Mouse (Mus musculus): ENCODE measurements around the gene Iqschfp.

Gene Iqschfp

DNA sequence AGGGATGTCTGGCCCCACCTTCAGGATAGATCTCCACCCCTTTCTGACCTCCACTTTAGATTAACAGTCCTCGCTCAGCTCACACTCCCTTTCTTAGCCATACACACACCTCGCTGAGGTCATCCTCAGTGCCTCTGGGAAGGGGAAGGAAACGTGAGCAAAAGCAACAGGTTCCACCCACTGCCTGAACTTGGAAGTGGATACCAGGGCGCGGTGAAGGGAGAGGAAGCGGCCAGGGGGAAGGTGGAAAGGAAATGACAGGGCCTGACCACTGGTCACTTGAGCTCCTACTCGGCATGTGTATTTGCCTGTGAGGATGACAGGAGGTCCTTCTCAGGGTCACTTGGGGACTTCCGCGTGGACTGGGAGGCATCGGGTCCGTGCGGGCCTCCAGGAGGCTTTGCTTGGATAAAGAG, 601.1 kb downstream of the Iqschfp start:
- in situ Hi-C loops (cut with MboI): no loop called here

DNA sequence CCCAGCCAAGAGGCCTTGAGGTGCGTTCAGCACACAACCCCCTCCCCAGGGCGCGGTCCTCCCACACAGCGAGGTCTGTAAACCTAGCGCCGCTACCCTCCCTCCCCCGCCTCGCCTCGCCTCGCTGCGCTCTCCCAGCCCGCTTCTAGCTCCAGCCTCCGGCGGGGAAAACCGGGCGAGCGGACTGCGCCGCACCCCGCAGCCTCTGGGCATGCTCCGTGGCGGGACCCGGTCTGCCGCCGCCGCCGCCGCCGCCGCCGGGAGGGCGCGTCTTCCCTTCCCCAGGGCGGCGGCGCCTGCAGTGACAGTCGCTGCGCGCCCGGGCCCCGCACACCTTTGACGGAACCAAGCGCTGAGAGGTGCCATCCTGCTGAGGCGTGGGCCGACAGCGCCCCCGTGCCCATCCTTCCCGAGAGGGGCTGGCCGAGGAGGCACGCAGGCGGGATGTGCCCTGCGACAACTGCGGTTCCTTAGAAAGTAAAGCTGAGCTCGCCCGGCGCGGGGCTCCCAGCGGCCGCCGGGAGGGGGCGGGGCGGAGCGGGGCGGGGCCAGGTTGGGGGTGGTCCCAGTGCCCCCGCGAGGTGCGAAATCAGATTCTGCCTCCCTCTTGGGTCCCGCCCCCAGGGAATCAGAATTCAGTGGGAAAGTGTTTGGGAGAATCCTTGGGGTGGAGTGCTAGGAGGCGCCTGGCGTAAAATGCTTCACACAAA, 601.7 kb downstream of the Iqschfp start:
- in situ Hi-C loops (cut with MboI): no loop called here

DNA sequence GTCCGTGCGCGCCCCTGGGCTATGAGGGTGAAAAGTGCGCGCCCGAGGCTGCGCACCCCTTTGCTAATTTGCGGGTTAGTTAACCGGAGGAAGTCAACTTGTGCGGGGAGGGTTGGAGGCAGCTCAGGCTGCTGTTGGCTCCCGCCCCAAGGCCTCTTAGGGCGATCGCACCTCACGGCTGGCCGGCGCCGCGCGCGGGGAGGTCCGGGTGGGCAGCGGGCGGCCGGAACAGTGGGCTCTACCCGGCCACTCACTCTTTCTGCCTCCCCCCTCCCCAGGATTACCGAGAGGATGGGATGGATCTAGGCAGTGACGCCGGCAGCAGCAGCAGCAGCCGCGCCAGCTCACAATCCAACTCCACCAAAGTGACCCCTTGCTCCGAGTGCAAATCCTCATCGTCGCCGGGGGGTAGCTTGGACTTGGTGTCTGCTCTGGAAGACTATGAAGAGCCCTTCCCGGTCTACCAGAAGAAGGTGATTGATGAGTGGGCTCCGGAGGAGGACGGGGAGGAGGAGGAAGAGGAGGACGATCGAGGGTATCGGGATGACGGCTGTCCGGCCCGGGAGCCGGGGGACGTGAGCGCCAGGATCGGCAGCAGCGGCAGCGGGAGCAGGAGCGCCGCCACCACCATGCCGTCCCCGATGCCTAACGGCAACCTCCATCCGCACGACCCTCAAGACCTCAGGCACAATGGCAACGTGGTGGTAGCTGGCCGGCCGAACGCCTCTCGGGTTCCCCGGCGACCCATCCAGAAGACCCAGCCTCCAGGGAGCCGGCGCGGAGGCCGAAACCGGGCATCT, 602.5 kb downstream of the Iqschfp start:
- in situ Hi-C loops (cut with MboI): no loop called here

DNA sequence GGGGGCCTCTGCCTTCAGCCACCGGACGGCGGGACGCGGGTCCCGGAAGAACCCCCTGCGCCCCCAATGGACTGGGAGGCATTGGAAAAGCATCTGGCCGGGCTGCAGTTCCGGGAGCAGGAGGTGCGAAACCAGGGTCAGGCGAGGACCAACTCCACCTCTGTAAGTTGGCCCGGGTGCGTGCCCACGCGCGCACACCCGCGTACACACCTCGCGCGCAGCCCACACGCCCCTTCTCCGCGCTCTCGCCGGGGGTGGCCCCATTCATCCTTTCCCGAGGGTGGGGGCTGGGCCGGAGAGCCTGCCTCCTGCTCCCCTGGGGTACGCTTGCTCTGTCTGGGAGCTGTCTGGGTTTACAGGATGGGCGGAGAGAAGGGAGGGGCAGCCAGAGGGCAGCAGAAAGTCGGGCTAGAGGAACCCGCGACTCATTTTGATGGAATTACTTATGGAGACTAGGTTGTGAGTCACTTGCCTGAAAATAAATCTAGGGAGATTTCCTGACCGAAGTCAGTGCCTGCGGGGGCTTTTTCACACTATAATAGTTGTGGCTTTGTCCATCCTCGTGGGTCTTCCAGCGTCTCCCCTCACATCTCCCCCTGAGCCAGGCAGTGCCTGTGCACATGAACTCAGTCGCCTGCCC, 603.2 kb downstream of the Iqschfp start:
- in situ Hi-C loops (cut with MboI): no loop called here

DNA sequence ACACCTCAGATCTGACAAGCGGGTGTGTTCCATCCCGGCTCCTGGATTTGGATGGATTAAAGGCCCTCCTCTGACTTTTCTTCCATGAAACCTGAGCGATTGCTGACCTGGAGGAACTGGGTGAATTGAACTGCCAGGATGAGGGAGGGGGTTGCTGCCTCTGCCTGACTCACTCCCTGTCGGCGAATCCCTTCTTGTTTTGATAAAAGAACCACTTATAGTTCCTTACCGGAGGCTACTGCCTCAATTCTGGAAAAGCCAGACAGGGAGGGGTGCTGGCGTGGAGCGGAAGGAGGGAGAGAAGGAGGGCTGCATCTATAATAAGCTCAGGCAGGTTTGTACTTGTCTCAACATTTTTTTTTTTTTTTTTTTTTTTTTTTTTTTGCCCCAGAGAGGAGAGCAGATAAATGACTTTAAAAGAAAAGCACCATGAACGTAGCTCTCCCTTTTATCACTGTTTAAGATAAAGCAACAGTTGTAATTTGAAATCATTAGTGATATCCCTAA, 603.8 kb downstream of the Iqschfp start:
- in situ Hi-C loops (cut with MboI): no loop called here

DNA sequence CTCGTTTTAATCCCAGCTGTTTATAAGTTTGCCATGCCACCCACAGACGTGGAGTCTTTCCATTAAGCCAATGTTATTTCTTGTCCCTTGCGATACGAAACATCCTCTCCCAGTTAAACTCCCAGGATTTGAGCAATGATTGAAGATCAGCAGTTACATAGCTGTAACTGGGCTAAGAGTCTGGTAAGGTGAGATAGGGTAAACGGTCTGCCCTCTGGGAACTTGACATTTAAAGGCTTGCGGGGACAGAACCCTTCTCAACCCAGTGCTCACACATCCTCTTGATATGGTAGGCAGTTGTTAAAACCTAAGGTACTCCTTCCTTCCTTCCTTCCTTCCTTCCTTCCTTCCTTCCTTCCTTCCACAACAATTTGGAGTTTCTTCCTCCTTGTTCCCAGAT, 604.5 kb downstream of the Iqschfp start:
- in situ Hi-C loops (cut with MboI): no loop called here

DNA sequence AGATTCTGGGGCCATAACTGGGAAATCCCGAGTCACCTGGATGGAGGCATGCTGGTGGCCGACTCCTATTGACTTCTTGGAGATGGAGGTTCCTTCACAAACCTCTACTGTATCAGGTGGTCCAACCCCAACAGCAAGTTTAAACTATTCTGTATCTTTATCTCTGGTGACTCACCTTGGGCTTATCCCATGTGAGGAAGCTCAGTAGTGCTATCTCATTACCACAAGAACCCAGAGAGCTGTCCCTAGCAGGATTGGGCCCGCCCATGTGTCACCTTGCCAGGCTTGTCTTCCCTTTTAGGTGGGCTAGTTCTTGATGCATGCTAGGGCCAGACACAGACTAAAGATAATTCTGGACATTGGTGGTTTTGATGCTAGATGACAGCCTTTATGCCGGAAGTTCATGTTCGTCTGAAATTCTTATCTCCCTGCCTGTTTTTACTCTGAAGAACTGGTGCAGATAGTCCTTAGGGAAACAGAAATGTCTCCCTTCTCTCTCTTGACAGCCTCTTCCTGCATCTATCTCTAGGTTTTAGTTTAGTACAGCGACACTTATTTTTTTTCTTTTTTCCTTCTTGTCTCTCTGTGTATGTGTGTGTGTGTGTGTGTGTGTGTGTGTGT, 607.6 kb downstream of the Iqschfp start:
- in situ Hi-C loops (cut with MboI): no loop called here

DNA sequence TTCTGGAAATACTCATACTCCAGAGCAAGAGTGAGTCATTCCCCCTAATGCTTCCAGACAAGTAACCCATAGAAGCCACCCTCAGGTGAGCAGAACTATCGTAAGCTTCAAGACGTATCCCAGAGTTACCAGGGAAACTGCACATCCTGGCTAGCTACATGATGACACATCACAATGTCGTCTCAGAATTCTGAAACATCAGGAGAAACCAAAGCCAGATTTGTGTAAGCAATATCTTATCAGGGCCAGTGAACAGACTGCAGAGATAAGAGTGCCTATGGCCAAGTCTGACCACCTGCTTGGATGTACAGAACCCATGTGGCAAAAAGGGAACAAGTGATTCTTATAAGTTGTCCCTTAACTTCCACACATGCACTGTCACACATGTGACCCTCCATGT, 612.8 kb downstream of the Iqschfp start:
- in situ Hi-C loops (cut with MboI): no loop called here

DNA sequence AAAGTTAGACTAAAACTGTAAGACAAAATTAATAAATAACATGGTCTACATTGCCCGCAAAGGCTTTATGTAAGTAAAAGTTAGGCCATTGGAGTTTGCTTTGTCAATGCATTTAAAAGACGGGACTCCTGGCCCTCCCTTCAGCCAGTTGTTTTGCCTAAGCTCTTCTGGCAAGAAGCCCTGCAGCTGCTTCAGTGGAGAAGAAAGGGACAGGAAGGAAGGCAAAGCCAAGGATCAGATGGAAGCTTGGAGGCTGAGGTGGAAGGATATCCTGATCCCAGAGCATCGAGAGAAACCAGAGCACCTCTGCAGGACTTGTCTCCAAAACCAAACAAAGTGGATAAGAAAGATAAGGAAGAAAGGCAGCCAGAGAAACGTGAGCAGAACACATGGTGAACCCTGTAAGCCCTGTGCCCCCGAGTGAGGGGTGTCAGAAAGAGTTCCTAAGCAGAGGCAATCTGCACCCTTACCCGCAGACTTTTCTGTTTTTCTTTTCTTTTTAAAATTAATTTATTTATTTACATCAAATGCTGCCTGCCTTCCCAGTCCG, 614.8 kb downstream of the Iqschfp start:
- in situ Hi-C loops (cut with MboI): no loop called here

DNA sequence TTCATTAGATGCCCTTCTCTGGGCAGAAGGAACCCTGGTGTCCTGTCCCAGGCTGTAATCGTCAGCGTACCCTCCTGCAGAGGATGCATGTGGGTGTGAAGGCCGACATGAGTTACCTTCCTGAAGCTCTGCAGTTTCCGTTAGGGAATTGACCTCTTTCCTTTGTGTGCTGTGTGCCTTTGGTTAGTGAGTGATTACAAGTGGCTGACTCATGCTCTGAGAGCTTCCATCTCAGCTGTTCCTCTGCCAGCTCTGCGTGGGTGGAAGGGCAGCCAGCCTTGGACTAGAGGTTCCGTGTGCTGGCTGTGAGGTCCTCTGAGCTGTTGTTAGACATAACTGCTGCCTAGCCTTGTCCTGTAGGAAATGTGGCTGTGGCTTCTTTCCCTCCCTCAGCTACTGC, 616.6 kb downstream of the Iqschfp start:
- in situ Hi-C loops (cut with MboI): no loop called here

DNA sequence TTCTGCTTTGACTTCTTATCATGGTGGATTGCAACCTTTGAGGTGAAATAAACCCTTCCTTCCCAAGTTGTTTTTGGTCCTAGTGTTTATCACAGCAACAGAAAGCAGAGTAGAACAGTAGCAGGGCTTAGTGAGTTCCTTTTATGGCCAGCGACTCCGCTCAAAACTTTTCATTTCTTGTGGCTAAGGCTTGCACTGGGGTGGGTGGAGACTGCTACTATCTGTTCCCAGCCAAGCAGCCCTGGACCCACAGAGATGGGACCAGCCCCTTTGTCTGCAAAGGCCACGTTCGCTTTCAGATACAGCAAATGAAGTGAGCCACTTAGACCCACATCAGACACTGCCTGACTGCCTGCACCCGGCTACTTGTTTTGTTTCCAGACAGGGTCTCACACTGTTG, 618.8 kb downstream of the Iqschfp start:
- in situ Hi-C loops (cut with MboI): no loop called here

DNA sequence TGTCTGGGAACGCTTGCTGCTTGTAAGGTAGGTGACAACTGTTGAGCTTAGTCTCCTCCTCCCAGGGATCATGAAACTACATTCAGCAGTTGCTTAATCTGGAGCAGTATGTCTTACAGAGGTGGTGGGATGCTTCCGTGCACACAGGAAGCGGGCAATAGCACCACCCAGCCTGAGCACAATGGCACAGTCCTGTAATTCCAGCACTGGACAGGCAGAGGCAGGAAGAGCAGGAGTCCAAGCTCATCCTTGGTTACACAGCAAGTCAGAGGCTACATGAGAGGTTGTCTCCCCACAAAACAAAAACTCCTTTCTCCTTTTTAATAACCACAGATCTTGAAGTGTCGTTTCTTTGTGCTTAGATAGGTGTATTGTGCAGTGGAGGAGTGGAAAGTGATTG, 619.7 kb downstream of the Iqschfp start:
- in situ Hi-C loops (cut with MboI): no loop called here

DNA sequence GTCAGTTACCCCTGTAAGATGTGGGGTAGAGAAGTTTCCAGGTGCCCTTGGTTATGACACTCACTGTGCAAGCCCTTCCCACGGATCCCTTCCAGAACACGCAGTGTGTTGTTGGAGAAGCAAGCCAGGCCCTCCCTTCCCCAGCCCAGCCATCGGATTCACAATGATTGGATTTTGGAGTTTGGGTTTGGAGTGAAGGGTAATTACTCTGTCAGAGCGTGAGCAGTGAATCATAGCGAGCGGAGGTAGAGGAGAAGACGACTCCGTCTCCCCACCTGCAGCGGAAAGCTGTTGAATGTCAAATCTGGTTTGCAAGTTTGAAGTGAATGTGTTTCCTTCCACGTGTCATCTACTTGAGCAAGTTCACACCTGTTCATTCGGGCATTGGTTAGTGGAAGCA, 620.3 kb downstream of the Iqschfp start:
- in situ Hi-C loops (cut with MboI): no loop called here

DNA sequence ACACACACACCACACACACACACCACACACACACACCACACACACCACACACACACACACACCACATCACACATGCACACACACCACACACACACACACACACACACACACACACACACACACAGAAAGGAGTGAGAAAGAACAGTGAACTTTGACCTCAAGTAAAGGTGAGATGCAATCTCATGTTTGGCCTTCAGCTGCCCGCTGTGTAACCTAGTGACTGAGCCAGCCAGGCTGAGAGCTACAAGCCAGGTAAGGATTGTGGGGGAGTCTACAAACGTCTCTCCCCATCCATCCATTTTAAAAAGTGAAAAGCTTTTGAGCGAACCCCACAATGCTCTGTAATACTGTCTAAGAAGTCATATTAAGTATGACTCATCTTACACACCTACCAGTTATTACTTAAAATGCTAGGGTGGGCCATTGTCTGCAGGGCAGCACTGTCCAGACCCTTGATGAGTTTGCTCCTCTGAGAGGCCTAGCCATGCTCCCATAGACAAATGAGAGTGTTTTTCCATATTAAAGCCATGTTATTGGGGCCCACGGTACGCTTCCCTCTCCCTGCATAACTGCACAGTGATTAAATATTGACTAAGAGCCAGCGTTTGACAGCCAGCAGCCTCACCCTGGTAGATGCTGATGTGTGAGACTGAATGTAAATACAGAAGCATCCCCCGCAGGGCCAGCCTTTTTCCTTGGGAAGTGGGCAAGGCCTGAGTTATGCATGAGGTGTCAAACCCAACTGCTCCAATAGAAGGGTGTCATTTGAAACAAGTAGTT, 621.5 kb downstream of the Iqschfp start:
- in situ Hi-C loops (cut with MboI): no loop called here

DNA sequence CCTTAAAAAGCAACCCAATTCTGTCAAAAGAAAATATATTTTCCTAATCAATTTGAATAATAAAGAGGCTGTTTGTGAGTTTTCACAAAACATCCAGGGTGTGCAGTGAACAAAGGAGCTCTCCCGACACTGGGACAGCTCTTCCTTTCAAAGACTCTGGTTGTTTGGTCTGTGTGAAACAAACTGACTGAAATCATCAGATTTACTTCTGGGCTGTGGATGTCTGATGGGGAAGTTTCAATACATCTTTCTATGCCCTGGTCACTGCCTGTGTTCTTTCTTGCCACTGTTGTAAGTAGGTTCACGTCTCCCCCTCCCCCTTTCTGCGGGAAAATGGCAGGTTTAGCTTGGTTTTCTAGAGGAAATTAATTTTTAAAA, 622.1 kb downstream of the Iqschfp start:
- in situ Hi-C loops (cut with MboI): no loop called here

DNA sequence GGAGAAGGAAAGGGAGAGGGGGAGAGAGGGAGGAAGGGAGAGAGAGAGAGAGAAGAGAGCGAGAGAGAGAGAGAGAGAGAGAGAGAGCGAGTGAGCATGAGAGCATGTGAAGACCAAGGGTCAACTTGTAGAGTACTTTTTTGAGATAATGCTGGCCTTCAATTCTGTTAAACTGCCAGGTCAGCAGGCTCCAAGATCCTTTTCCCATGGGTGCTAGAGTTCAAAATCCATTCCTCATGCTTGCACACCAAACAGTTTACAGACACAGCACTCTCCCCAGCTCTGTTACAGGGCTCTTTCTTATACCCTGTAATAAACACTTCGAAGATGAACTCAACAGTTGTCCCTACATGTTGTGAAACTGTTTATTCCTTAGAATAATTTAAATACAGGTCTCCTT, 622.7 kb downstream of the Iqschfp start:
- in situ Hi-C loops (cut with MboI): no loop called here

DNA sequence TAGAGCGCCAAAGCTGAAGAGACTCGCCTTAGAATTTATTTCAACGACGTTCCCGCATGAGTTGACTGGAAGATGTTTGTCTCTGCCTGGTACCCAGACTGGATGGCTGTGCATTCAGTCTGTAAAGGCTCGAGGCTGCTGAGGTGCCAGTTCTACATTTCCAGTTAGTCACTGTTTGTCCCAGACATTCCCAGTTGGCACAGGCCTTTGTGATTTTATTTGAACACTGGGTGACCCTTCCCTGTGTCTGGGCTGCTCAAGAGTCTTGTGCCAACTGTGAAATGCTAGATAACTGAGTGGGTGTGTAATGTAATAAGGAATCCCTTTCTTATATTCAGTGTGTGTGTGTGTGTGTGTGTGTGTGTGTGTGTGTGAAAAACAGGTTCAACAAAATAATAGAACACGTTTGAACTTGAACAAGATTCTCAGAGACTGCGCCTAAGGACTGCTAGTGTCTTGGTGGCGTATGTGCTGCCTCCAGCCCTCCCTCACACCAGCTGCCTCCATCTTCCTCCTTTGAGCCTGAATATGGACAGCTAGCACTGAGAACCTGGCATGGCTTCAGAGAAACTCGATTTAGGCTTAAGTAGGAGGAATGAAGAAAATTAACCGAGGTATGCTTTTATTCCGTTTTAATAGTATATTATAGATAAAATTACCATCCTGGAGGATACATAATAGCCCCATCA, 624.5 kb downstream of the Iqschfp start:
- in situ Hi-C loops (cut with MboI): no loop called here

DNA sequence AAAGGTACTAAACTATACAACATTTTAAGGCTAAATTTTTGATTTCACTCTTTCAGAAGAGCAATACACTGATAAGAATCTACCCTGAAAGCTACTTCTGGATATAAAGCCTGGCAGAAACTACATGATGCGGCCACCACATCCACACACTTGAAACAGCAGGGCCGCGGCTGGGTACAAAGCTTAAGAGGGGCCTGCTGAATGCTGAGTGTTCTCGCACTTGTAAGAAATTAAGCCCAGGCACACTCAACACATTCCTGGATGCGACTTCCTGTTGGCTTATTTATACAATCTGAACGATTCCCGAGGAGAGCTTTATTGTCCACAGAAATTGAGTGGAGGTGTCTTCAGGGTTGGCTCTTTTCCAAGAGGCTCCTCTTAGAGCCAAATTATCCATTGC, 625.2 kb downstream of the Iqschfp start:
- in situ Hi-C loops (cut with MboI): no loop called here

DNA sequence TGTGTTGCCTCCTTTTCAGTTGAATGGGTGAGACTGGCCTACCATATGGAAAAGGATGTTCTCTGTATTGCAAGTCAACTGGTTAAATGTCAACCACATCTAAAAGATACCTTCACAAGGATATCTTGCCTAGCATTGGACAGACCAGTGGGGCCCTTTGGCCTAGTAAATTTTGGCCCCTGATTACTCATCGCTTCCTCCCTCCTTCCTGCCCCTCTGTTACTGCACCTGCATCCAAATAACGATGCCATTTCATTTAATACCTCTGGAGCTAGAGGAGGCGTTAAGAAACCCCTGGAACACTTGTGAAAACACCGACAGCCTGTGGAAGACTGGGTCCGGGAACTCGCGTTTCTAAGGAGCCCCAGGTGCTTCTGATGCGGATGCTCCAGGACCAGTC, 626.0 kb downstream of the Iqschfp start:
- in situ Hi-C loops (cut with MboI): no loop called here

DNA sequence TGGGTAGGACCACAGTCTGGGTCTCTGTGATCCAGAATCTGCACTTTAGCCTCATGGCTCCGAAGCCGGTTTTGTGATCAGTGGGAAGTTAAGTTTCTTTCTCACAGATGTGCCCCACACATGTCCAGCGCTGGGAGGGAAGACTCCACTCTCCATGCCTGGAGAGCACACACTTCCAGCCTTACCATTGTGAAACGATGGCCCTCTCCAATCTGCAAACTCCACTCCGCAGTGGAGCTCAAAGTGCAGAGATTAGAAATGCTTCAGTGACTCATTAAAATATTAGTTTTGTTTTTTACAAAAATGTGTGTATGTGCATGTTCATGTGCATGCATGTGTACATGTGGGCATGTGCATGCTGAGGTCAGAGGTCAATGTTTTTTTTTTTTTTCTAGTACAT, 626.6 kb downstream of the Iqschfp start:
- in situ Hi-C loops (cut with MboI): no loop called here

DNA sequence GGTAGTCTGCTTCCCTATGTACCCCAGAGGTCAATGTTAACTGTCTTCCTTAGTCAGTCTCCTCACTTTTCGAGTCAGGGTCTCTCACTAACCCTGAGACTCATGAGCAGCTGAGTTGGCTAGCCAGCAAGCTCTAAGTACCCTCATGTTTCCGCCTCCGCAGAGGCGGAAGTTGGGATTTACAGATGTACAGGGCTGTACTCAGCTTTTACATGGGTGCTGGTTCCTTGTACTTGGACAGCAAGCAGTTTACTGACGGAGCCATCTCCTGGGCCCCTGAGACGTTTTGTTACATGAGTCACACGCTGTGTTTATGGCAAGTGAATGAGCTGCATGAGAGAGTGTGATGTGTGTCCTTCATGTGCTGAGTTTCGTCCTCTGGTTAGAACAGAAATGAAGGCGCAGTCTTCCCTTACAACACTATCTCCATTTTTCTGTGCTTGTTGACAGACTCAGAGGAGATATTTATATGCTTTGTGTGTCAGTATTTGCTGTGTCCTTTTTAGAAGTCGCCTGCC, 633.4 kb downstream of the Iqschfp start:
- in situ Hi-C loops (cut with MboI): no loop called here

Measured in mature B cell (primary cell).